Mouse (Mus musculus) testis, adult 2 months (tissue): ENCODE results near the gene Washc1.
"Not testable (repeated sequence)": the region's sequence is repeated elsewhere in the genome, so short reads cannot be mapped to it uniquely, and the experiment has no call there.

Source experiments
- CTCF ChIP-seq: fragments of 200-500 bp; IDR thresholded peaks from 2 replicates; pipeline ENCODE4 v1.5.1; 2012; ENCODE audit warnings: low read depth, mild to moderate bottlenecking, inconsistent platforms, low read length, moderate library complexity; ENCODE audit not compliant: control insufficient read depth, insufficient read depth, insufficient replicate concordance
- POLR2A ChIP-seq: fragments of 200-500 bp; IDR thresholded peaks from 2 replicates; pipeline ENCODE4 v1.6.1; 2012; ENCODE audit warnings: low read depth, mild to moderate bottlenecking, inconsistent platforms, low read length, moderate library complexity; ENCODE audit not compliant: control insufficient read depth

DNA sequence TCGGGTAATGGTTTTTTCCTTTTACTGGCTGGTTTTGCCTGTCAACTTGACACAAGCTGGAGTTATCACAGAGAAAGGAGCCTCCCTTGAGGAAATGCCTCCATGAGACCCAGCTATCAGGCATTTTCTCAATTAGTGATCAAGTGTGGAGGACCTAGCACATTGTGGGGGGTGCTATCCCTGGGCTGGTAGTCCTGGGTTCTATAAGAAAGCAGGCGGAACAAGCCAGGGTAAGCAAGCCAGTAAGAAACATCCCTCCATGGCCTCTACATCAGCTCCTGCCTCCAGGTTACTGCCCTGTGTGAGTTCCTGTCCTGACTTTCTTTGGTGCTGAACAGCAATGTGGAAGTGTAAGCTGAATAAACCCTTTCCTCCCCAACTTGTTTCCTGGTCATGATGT, 42.3 kb upstream of the Washc1 start:
- TF ChIP-seq POLR2A, CTCF: not testable (repeated sequence)
